Mouse (Mus musculus): ENCODE data around the gene Ptprd.

DNA sequence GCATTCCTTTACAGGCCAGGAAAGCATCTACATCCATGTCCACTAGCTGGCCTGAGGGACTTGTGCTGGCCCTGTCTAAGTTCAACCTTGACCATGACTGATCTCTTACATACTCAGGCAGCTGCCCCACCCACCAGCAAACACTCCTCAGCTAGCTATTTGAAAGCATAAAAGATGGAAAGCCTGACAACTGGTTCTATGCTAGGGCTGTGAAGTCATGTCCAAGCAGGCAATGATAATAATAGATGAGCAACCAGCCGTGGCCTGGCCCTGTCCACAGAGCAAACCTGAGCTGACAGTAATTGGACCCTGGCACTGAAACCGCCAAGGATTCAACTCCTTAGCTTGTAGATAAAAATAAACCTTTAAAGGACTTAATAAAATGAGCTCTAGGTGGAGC is 1952.1 kb downstream of the Ptprd start:
- TF ChIP-seq CTCF (IDR thresholded peaks at IDR 0.05; ENCODE audit: low read depth): no peak
- no peak for TF ChIP-seq EP300 (optimal IDR thresholded peaks at IDR 0.05)

Measured in stomach, postnatal 0 days (tissue).